Mouse (Mus musculus): ENCODE measurements around the gene Pcnx2.

Pcnx2 gene

DNA sequence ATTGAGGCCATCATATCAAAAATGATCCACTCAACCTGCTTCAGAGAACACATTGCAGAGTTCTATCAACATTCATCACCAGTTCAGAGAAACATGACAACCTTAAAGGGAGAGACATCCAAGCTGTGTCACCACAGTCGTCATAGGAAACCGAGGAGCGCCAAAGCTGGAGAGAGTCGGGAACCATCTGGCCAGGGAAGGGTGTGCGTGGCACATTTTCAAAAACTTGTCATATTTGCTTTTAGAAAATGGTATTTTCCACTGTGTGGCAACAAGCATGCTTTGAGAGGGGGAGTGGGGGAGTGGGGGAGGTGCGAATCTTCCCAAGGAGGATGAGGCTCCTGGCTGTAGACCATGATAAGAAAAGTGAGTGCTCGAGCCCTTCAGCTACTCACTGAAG, 78.3 kb downstream of the Pcnx2 start:
- no peak for DNase-seq (ENCODE audit: low spot score)

DNA sequence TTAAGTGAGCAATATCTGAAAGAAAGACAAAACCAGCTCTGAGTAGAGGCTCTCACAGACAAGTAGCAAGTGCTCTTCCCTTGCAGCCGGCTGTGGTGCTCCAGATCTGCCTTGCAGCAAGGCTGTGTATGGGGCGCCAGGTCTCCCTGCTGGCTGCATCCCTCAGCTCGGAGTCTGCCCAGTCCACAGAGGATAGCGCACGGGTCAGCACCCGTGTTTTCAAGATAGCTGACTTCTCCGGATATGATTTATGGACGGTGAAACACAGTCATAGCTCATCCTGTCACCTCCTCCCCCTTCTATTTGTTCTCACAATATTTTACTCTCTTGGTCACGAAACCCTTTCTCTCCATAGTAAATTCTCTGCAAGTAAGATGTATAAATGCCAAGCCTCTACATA, 79.3 kb downstream of the Pcnx2 start:
- no peak for DNase-seq (ENCODE audit: low spot score)

DNA sequence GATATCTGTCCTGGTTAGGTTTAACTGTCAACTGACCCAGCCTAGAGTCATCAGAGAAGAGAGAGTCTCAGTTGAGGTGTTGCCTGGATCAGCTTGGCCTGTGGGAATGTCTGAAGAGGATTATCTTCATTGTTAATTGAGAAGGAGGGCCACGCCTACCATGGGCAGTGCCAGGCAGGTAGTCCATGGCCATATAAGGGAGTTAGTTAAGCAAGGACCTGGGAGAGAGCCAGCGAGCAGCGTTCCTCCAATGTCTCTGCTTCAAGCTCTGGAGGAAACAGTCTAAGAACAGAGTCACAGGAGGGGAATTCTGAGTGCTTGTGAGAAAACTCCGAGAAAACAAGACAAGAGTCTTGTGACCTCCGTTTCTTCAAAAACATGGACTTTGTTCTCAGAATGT, 81.4 kb downstream of the Pcnx2 start:
- DNase-seq (ENCODE audit: low spot score), result no peak

DNA sequence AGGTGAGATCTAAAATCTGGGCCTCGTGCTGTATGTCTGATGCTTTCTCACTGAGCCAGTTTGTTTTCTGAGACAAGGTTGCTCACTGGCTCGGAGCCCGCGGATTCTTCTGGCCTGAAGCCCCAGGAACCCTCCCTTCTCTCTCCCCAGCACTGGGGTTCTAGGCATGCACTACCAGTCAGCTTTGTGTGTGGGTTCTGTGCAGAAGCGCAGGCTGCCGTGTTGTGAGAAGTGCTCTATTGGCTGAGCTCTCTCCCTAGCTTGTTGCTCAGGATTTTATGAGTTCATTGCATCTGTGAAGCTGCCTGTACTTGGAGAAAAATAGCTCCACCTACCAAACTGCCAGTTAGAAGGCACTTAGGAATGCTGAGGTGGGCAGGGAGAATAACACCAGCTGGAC, 89.3 kb downstream of the Pcnx2 start:
- no peak for DNase-seq (ENCODE audit: low spot score)

DNA sequence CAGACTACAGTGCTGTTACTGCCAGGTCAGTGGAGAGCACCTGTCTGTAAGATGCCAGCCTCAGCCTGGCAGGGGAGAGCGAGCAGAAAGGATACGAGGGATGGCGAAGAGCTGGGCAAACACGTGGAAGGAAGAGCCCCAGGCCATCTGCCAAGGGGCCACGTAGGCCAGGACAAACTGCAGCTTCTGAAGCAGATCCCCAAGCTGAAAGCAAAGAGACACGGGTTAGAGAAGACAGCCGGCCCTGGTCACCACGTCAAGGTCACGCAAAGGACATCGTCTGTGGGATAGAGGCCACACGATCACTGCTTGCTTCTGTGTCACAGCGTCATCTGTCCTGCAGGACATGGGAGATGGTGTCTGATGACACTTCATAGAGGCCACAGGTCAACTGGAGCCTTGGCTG, 90.2 kb downstream of the Pcnx2 start:
- DNase-seq (ENCODE audit: low spot score), result no peak

DNA sequence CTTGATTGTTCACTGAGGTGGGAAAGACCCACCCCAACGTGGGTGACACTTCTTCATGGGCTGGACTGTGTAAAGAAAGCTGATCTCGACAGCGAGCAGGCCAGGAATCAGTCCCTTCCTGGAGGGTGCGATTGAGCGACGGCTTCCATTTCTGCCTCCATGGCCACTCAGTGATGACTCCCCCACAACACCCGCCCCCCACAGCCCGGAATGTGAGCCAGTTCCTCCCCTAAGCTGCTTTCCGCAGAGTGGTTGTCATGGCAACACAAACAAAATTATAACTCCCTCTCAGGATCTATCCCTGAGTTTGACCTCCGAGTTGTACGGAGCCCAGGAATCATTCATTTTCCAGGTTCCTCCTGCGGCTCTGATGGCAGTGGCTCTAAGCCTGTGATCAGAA, 91.7 kb downstream of the Pcnx2 start:
- DNase-seq (ENCODE audit: low spot score), result no peak

DNA sequence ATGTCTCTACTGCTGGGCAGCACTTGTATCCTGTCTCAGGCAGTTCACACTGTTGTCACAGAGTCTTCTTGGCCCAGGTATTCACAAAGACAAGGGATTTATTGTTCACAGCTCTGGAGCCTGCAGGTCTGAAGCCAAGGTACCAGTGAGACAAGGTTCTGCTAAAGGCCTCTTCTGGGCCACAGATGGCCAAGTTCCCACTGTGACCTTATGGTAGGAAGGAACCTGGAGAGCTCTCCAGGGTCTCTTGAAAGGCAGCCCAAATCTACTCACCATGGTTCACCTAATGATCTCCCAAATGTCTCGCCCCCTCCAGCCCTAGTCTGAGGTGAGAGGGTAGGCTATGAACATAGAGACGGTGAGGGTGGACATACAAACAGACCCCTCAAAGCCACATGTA, 101.1 kb downstream of the Pcnx2 start:
- DNase-seq (ENCODE audit: low spot score), result no peak

DNA sequence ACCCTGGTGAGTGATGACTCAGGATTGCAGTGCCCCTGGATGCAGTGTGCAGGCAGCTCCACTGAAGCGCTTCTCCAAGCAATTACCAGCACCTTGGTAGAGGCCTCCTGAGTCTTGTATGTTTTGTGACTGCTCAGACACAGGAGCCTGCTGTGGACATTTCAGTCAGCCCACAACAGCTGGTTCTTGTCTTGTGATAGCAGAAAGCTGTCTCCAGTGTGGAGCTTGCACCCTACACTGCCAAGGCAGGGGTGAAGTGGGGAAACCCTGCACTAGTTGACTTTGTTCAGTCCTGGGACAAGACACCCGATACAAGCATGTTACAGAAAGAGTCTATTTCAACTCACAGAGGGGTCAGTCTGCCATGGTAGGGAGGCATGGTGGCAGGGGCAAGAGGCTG, 102.8 kb downstream of the Pcnx2 start:
- DNase-seq (ENCODE audit: low spot score), result no peak

DNA sequence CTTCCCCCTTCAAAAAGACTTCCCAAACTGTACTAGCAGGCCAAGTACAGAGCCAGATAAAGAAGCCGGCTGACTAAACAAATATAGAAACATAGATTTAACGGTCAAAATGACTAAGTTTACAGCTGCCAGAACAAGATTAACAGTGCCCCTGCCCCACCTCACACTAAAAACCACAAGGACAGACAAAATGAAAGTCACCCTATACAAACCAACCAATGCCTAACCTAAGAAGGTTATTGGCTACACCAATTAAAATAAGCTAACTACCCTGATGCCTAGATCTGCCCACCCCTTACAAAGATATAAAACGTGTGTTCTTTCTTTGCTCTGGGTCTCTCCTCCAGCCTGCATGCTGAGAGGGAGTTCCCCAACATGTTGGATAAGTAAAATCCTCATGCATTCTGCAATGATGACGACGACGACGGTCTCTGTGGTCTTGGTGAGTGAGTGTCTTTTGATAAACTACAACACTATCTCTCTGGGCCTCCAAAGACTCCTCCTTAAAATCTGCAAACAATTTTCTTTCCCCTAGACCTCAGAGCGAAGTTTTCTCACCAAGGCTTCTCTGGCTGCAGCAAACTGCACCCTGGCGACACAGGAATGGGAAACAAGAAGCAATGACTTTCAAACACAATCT, 105.2 kb downstream of the Pcnx2 start:
- no peak for DNase-seq (ENCODE audit: low spot score)

DNA sequence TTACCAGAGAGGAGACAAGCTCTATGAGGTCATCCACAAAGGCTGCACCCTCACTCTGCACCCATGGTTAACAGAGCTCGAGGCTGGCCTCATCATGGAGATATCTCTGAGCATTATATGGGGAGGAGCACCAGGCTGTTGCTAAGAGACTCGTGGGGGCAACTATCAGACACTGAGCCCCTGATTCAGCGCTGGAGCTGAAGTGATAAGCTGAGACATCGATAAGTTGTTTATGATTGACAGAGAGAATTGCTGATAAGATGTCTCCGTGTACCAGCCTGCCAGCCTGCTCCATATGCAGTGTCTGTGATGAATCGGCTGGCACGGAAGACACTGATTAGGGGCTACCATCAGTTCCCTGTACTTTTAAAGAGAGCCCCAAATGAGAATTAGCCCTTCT, 111.2 kb downstream of the Pcnx2 start:
- no peak for DNase-seq (ENCODE audit: low spot score)

DNA sequence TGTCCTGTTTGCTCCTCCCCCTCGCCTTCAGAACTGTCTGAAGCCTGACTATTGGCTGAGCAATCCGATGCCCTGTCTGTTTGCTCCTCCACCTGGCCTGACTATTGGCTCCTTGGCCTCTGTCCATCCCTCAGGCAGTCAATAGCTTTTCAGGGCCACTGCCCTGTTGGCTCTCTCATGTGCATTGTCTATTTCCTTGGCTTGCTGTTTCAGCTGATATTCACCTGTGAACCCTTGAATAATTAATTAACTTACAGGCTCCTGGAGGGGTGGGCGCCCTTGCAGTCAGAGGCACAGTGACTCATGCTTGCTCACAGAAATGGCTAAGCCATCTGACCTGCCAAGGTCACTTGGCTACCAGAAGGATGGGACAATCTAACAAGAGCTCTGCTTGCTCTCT, 116.0 kb downstream of the Pcnx2 start:
- DNase-seq (ENCODE audit: low spot score), result peak; percentile 15

DNA sequence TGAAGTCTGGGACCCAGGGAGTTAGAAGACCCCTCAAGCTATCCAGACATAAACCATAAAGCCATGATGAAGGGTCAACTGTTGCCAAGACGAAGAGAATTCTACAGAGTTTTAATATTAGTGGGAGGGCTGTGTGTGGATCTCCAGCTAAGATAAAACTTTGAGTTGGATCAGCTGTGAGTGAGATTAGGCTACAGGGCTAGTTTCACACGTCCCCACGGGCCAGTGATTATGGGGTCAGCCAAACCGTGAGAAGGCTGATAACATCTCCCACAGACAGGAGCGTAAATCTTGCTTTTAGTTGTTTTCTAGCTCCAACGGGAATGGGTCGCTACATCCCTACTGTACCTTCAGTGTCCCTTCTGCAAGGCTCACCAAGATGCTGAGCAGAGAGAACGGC, 118.5 kb downstream of the Pcnx2 start:
- DNase-seq (ENCODE audit: low spot score), result no peak

DNA sequence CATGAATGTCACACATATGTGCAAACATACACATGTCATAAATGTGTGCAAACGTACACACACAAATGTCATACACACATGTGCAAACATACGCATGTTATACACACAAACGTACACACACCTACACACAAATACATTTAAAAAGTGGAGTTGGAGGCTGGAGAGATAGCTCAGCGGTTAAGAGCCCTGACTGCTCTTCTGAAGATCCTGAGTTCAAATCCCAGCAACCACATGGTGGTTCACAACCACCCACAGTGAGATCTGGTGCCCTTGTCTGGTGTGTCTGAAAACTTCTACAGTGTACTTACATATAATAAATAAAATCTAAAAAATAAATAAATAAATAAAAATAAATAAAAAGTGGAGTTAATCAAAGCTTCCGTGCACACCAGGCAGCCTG, 119.2 kb downstream of the Pcnx2 start:
- DNase-seq (ENCODE audit: low spot score), result no peak

DNA sequence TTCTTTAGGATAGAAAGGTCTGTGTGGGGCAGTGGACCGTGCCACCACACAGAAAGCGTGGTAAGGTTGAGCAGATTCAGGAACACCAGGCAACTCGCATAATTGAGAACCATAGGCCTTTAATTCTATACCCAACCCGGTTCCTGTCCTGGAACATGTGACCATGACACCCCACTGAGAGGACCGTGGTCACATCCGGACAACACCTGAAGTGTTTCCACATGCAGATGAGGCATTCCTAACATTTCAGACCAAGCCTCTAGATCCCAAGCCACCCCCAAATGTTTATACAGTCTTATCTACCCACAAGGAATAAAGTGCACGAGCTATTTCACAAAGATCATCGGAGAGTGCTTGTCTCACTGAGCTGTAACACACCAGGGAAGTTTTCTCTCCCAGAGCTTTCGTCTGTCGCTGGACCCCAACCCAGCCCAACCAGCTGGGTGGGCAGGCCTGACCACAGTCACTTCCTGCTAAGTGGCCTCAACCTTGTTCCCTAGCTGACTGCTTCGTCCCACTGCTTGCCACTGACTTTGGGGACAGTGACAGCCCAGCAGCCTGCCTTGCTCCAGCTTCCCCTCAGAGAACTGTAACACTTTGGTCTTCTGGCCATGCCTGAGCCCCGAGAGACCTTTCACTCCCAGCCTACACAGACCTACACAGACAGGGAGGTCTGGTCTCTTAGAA, 120.5 kb downstream of the Pcnx2 start:
- no peak for DNase-seq (ENCODE audit: low spot score)

DNA sequence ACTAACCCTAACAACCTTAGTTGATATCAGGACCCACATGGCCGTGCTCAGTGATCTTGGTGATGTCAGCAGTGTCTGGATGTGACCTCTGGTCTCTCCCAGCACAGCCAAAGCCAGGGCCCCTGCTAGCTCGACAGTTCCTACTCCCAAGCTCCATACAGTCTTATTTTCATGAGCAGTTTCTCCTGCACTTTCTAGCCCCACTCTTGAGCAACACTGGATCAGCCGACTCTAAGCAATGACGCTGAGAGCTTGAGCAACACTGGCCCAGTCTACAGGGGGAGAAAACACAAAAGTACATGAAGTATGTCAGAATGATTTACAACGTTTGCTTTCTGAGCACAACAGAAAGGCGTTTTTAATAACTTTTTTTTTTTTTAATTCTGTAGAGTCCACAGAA, 121.3 kb downstream of the Pcnx2 start:
- DNase-seq (ENCODE audit: low spot score), result no peak

DNA sequence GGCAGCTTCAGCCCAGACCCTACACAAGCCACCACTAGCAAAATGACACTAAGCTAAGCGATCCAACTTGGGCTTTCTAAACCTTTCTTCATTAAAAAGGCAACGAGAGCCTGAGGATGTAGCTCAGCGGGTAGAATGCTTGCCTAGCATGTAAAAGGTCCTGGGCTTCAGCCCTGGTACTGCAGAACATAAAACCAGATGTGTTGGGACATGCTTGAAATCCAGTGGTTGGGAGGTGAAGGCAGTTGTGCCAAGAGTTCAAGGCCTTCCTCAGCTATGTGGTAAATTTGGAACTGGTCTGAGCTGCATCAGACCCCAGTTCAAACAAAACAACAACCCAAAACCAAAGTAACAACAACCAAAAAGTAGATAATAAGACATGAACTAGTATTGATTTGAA, 121.8 kb downstream of the Pcnx2 start:
- no peak for DNase-seq (ENCODE audit: low spot score)

DNA sequence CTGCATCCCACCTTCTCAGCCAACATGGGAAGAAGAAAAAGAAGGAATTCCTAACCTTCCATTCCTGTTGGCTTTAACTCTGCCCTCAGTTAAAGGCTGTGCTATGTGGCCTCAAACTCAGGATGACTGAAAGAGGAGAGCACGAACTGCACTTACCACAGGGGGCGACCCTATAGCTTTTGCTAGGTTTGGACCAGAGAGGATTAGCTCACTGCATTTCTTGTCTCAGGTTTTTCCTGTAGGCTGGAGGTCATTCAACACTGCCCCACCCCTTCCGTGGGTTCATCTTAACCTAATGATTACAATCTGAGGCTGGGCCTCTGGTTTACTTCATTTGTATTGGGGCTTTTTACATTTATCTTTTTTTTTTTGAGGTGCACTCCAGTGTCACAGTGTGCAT, 123.1 kb downstream of the Pcnx2 start:
- no peak for DNase-seq (ENCODE audit: low spot score)

DNA sequence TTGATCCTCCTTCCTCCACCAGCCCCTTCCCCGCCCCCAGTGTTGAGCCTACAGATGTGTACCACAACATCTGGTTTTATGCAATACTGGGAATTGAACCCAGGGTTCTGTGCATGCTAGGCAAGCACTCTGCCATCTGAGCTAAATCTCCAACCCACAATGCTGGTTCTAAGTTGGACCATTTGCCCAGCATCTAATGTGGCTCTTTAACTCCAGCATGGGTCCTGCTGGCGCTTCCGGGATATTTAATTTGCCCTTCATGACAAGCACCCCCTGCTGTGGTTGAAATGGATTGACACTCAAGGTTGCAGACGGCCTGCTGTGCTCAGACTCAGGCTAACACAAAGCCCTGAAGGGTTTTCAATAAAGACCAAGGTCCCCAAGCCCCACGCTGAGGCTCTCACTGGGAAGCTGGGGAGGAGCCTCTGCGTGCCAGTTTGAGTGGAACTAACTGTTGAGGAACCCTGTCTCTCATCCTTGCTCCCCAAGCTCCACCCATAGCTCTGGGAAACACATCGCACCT, 124.8 kb downstream of the Pcnx2 start:
- no peak for DNase-seq (ENCODE audit: low spot score)

DNA sequence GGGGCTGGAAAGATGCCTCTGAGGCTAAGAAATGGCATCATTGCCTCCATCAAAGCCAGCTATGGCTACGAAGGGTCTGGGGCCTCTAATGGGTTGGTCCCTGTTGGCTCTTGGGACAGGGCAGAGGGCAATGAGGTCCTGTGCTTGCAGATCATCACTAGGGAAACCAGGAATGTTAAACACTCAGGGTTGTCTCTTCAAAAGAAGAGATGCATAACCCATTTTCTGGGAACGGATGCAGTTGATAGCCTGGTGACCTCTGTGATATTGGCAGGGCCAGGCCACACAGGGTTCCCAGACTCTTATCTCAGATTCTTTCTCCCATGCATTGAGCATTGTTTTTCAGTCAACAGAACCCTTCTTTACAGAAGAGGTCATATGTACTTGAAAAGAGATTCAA, 125.8 kb downstream of the Pcnx2 start:
- DNase-seq (ENCODE audit: low spot score), result no peak

DNA sequence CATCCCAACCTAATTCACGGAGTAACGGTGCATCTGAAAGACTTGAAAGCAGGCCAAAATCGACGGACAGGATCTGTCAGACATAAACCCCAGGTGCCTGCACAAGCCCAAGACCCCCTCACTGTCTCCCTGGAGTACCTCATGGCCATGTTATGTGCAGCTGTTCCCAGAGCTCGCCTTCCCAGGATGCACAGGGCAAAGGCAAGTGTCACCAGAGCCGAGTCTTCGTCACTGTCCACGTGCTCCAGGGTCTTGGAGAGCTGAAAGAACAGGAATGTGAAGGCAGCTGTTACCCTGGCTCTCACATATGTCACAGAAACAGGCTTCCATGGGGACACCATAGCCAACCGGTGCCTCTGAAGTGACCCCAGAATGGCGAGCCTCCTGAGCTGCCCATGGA, 130.0 kb downstream of the Pcnx2 start:
- no peak for DNase-seq (ENCODE audit: low spot score)

DNA sequence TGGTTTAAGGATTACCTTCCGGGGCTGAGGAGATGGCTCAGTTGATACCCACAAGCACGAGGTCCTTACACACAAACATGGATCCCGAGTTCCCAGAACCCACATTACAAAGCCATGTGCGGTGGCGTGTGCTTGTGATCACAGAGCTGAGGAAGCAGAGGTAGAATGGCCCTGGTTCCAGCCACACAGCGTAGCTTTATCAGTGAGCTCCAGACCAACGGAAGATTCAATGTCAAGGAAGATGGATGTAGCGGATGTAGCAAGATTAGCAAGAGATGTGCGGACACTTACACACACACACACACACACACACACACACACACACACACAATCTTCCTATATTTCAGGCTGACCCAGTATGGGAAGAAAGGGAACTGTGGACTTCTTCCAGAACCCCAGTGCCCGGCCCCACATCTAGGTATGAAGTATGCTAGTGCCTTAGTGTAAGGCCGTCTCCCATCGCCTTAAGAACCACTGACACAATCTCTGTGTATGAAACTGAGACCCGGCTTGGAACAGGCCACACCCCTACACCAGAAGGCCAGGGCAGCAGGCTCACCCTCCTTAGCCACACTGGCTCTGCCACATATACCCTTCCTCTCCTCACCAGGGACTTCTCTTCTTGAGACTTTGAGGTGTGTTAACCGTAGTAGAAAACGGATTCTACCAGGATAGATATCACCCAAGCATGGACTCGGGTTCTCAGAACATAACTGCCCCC, 134.9 kb downstream of the Pcnx2 start:
- DNase-seq (ENCODE audit: low spot score), result no peak

DNA sequence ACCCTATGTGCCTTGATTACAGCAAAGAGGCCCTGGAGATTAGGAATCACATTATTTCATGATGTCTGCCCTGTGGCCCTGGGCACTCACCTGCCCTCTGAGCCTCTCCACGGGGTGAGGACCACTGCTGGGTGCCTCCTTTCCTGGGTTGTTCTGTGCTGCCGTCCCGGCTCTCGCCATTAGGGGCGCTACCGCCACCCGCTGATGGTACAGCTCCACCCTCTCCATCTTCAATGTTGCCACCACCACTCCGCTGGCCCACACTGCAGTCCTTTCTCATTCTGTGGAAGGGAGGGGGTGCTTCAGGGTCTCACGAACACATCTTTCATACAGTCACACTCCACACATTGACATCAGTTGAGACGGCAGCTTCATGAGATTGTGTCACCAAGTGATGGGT, 139.1 kb downstream of the Pcnx2 start:
- DNase-seq (ENCODE audit: low spot score), result no peak

DNA sequence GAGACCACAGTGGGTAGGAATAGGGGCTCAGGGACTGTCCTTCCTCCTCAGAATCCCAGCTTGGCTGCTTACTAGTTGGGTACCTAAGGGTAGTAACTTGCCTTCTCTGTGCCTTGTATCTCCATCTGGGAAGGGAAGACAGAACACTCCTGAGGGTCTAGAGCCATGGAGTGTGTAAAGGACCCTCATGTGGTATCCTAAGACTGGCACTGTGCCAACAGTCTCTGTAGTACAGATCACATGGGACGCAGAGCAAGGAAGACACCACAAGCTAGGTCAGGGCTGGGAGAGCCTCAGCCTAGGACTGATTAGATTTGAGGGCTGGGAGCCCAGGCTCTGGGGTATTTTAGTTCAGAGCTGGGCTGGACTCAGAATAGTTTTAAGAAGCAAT, 141.0 kb downstream of the Pcnx2 start:
- DNase-seq (ENCODE audit: low spot score), result no peak

All from ovary, postnatal 14 days (tissue).